Mouse (Mus musculus) common myeloid progenitor, adult 5-6 weeks (primary cell): ENCODE measurements around the gene Tram1l1. TPM values are rescaled to one million over a fixed set of nuclear protein-coding genes. Genes with fewer than 3 reads are reported as not detected.

ENCODE experiments used
- ATAC-seq: replicated peaks from 2 replicates; pipeline ENCODE4 v1.8.0; 2016; ENCODE audit warnings: low read depth, mild to moderate bottlenecking, moderate TSS enrichment, inconsistent platforms; ENCODE audit not compliant: poor library complexity, severe bottlenecking
- total RNA-seq: library from RNA; stranded (forward); fragments of 200-1000, 187-1606 nt; gene quantifications from 2 replicates; pipeline ENCODE4 v1.2.3, GENCODE M21; 2017

The Tram1l1 gene
- not detected in 2 replicates for total RNA-seq

- peak; percentile 54; the same call in 1 of the 2 replicates for ATAC-seq
These were observed at the start of gene Tram1l1 for GRCm38 (mm10) chr3:124320821-124321576. TSS of gene Tram1l1 (plus strand) at chr3:124320855.

- ATAC-seq: no peak
These were observed 49.4 kb upstream of the Tram1l1 start for GRCm38 (mm10) chr3:124271229-124271628.

GRCm38 (mm10) chr3:124271668-124272067 is 49.0 kb upstream of the Tram1l1 start:
- no peak for ATAC-seq

GRCm38 (mm10) chr3:124272465-124273089 is 48.1 kb upstream of the Tram1l1 start:
- ATAC-seq: no peak

GRCm38 (mm10) chr3:124274928-124275609 is 45.6 kb upstream of the Tram1l1 start:
- peak; percentile 89 for ATAC-seq

GRCm38 (mm10) chr3:124288936-124289335 is 31.7 kb upstream of the Tram1l1 start:
- ATAC-seq: peak; percentile 99

GRCm38 (mm10) chr3:124319254-124319653 is 1.4 kb upstream of the Tram1l1 start:
- ATAC-seq: no peak

GRCm38 (mm10) chr3:124320398-124320797 is 257 bp upstream of the Tram1l1 start:
- no peak for ATAC-seq

- no peak for ATAC-seq
These were observed 25.8 kb downstream of the Tram1l1 start for GRCm38 (mm10) chr3:124346445-124346844.

GRCm38 (mm10) chr3:124357533-124357932 is 36.9 kb downstream of the Tram1l1 start:
- ATAC-seq: no peak

GRCm38 (mm10) chr3:124372031-124372430 is 51.4 kb downstream of the Tram1l1 start:
- ATAC-seq: no peak

Other genes starting within 250 kb of the Tram1l1 start
- gene 1700006A11Rik, start 105.2 kb downstream of the Tram1l1 start, total RNA-seq: not detected in 2 replicates